Mouse (Mus musculus): ENCODE results near the gene Ric8a.
"Not testable (repeated sequence)": the region's sequence is repeated elsewhere in the genome, so short reads cannot be mapped to it uniquely, and the experiment has no call there.

Ric8a gene

DNA sequence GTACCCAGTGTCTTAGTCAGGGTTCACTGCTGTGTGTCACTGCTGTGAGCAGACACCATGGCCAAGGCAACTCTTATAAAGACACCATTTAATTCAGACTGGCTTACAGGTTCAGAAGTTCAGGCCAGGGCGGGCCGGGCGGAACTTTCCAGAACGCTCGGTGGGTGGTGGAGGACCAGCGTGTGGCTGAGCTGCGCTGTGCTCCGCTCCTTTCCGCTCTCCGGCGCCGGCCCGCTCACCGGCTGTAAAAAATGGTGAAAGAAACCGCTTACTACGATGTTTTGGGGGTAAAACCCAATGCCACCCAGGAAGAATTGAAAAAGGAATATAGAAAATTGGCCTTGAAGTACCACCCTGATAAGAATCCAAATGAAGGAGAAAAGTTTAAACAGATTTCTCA, 33.9 kb downstream of the Ric8a start:
- DNase-seq (ENCODE audit: low spot score in 2 of 2), result not testable (repeated sequence)

DNA sequence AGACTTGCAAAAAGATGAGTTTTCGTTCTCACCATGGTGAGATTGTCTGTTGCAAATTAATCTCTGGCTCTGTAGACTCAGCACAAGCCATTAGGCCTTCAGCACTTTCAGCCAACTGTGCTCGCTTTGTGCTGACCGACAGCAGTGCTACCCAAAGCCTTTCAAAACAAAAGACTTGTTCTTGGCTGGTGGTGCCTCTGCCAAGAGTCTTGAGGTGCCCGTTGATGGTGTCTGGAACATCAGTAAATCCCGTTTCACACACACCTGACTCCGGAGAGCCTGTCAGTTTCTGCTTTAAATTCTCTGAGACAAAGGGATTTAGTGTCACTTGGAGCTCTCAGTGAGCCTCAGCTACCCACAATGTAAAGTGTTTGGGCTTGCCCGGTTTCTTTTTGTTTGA, 37.3 kb downstream of the Ric8a start:
- DNase-seq (ENCODE audit: low spot score in 2 of 2), result no peak

DNA sequence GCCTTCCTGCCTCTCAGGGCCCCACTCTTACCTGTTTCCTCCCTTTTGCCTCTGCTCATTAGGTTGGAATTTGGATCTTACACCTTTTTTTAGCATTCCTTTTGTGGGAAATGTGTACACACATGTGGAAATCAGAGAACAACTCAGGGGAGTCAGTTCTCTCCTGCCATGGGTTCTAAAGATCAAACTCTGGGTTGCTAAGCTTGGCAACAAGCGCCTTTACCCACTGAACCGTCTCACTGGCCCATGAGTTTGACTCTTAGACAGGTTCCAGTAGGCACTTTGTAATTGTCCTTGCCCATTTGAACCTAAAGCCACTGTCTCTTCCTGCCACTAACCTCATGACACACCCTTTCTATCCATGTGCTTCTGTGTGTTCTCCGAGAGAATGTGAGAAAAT, 37.9 kb downstream of the Ric8a start:
- no peak for DNase-seq (ENCODE audit: low spot score in 2 of 2)

DNA sequence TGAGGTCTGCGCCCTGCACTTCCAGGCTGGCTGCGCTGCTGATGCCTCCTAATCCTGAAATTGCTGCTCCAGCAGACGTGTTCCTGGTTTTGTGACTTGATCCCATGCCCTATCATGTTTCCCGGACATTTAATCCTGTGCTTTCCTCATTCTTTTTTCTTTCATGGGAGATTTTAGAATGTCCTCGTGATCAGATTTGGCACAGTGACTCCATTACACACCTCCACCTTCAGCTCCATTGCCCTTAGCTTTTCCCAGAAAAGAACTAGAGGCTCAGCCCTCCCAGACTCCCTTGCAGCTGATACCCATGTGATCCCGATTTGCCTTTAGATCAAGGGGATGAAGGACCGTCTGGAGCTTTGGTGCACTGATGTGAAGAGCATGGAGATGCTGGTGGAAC, 41.1 kb downstream of the Ric8a start:
- DNase-seq (ENCODE audit: low spot score in 2 of 2), result no peak

DNA sequence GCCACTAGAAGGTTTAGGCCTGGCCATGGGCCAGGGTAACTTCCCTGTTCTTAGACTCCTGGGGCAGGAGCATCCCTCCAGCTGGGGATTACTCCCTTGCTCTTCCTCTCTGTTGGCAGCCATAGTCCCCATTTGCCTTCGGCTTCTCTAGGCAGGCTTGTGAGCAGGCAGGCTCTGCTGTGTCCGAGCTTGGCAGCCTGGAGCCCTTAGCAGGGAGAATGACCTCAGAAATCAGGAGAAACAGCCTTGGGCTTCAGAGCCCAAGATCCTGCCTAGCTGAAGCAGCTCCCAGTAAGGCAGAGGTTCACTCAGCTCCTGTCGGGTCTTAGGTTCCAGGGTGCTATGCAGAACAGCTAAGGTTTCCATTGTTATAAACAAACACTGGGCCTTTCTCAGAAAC, 42.4 kb downstream of the Ric8a start:
- DNase-seq (ENCODE audit: low spot score in 2 of 2), result no peak

DNA sequence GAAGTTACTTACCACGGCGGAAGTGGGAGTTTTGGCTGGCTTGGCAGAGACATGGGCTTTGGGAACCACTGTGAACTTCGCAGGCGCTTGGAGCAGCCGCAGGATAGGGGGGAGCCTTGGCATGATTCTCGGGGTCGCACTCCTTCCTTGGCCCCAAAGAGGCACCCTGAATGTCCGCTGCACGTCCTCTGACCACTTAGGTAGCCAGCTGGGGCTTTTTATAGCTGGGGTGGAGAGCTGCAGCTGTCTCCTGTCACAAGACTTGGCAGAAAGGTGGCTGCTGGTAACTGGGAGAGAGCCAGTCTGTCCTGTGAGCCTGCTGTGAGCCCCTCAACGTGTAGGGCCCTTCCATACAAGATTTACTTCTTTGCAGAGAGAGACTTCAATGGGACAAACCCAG, 43.5 kb downstream of the Ric8a start, which contains the start of gene Cox8b:
Gene Cox8b, minus strand, starts transcription at position 227 of the 400 bp plus-strand sequence.
- DNase-seq (ENCODE audit: low spot score in 2 of 2), result no peak

DNA sequence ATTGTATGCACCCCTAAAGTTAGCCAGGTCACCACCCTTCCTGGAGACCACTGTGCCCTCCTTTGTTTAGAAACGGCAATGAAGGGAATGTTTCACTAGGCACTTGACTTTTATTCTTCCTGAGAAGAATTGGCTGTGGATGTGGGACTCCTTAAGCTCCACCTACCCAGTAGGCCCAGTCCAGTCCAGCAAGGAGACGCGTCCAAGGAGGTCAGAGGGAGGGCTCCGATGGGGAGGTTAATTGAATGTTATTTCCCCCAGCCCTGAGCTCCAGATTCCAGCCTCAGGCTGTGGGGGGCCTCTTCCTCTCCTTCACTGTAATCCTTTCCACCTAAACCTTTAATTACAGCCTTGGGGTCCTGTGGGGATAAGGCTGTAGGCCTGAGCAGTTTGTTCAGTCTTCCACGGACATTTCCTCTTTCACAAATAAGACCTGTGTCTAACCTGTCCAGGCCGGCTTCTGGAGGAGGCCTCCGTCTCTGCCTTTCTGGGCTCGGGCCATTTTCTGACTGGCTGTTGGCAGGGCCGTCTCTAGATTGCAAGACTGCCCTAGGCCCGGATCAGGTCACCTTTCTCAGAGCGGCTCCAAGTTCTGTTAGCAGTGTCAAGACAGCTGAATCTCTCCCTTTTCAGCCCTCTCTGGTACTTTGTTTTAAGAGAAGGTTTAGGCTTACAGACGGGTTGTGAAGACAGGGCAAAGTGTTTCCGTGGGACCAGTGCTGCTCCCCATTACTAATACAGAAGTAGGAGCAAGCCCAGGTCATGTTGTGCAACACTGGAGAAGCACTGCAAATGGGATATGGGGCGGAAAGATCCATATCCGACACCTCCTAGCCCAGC, 45.5 kb downstream of the Ric8a start:
- no peak for DNase-seq (ENCODE audit: low spot score in 2 of 2)

DNA sequence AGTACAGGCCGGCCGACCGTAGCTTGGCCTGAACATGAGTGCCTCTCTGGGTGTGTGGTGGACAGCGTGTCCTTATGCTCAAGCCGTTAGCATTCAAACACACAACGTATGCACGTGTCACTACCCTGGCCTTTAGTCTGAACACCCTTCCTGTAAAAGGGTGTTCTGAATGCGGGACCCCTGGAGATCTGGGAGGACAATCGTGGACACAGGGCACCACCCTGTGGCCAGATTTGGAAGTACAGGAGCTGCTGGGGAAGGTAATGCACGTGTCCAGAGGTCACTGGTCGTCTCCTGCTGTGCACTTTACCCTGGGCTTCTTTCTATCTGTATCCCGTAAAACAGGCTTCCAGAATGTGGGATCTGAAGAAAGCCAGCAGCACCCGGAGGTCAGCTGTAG, 46.5 kb downstream of the Ric8a start:
- DNase-seq (ENCODE audit: low spot score in 2 of 2), result peak; percentile 74 to 84

DNA sequence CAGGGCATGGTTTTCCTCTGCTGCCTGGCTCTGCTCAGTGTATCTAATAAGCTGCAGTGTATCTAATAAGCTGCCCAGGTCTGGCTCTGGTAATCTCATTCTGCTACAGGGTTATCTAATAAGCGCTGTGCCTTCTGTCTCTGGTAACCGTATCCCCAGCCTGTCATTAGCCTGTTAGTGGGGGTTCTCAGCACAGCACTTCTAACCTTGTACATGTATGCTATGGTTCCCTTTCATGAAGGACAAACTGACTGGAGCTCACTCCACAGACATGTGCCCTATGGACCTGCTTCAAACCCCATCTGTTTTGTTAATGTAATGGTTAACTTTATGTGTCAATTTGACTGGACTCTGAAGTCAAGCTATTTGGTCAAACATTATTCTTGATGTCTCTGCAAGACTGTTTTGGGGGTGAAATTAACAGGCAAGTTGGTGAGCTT, 48.9 kb downstream of the Ric8a start:
- DNase-seq (ENCODE audit: low spot score in 2 of 2), result no peak

DNA sequence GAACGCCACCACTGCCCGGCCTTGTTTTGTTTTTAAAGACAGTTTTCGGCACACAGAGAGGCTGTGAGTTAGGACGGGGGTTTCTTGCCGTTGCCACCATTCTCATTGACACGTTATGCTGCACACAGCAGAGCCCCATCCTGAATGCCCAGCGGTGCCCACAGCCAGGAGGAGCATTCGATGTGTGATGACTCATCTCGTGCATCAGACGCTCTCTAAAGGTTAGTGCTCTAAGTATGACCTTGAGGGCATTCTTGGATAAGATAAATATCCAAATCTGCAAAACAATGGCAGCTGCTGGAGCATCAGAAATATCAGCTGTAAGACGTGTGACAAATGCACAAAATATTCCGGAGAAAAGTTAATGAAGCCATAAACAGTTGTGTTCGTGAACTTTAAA, 50.4 kb downstream of the Ric8a start:
- no peak for DNase-seq (ENCODE audit: low spot score in 2 of 2)

DNA sequence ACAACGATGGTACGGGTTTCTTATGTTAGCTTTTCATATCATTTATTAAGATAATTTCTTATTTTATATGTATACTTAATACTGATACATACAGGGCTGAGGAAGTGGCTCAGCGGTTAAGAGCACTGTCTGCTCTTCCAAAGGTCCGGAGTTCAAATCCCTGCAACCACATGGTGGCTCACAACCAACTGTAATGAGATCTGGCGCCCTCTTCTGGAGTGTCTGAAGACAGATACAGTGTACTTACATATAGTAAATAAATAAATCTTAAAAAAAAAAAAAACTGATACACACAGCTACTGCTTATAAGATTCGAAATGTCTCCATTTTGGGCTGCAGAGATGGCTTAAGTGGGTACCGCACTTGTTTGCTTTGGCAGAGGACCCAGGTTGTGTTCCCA, 50.9 kb downstream of the Ric8a start:
- DNase-seq (ENCODE audit: low spot score in 2 of 2), result no peak

DNA sequence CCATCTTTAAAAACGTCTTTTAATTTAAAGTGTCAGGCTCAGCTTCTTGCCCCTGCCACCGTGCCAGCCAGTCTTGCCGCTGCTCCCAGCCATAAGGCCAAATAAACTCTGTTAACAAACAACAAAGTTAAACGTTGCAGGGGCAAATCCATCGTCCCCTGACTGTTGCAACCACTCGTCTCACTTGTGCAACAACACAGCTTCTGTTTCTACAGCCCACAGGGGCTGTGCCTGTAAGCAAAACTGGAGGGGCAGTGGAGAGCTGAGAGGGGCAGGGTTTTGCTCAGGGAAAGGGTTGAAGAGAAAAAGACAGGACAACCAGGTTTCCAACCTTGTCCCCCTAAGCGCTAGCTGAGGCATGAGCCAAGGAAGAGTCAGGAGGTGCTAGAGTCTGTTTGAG, 51.4 kb downstream of the Ric8a start:
- DNase-seq (ENCODE audit: low spot score in 2 of 2), result no peak

DNA sequence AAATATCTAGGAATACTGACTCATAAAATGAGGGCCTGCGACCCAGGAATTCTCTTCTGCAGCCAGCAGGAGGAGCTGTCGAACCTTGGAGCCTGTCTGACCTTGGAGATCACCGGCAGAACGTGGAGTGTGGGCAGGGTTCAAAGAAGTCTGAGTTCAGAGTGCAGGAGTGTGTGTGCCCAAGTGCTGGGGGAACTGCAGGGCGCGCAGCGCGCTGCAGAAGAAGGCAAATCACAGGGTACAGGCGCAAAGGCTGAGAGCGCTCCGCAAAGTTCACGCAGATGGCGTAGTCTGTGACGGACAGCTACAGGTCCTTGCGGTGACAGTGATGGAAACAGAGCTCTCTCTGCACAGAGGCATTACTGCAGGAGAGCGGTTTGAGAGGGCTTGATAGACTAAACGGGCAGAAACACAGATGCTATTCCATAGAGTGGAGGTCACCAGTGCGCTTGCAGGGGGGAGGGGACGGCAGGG, 51.9 kb downstream of the Ric8a start:
- DNase-seq (ENCODE audit: low spot score in 2 of 2), result peak; percentile 63 to 76

DNA sequence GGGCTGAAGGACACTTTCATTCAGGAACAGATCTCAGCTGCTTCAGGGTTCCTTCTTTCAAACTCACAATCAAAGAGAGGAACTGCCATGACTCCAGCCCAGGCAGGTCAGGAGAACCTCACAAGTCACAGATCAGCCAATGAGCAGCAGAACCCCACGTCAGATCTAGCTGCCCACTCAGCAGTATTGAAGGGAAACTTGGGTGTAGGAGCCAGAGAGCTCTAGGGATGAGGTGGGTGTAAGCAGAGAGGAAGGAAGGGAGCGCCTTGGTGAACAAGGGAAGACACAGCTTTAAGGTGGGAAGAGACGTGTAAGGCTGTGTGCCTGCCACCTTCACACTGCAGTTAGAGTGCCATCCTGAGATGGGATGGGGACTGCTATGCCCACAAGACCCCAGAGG, 55.5 kb downstream of the Ric8a start:
- no peak for DNase-seq (ENCODE audit: low spot score in 2 of 2)

DNA sequence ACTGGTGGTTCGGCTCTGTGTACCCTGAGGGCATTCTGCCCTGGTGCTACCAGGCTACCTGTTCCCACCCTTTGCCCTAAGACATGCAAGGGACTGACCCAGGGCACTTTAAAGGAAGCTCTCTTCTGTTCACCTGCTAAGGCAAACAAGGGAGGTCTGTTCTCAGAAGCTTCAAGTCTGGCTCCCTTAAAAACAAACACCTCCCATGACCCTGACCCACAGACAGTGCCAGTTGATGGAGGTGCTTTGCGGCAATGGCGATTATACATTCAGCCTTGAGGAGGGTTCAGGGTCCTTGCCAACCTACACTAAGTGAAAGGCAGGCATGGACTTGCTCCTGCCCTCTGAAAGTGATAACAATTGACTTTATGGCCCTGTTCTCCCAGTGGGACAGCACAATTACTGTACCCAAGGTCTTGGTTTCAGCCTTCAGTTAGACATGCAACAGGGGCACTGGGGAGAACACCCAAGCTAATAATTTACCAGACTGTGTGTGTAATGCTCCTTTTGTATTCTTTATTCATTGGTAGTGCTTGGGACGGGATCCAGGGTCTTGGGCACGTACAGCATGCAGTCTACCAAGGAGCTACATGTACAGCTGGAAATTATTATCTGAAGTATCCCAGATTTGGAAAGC, 56.2 kb downstream of the Ric8a start:
- no peak for DNase-seq (ENCODE audit: low spot score in 2 of 2)
